In the genomic region with DNA sequence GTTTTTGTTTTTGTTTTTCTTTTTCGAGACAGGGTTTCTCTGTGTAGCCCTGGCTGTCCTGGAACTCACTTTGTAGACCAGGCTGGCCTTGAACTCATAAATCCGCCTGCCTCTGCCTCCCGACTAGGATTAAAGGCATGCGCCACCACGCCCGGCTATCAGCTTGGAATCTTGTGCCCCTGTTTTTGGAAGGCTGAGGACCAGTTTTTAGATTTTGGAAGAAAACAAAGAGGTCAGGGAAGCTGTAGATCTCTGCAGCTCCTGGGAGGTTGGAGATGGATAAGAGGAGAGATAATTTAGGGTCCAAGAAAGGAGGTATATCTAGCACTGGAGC, we compare ENCODE assay signal across 7 mouse cellular contexts. TPM values are rescaled to one million over a fixed set of nuclear protein-coding genes. Genes with fewer than 3 reads are reported as not detected.
DNase-seq lines count a peak whose midpoint lies in the region; ATAC-seq and TF ChIP-seq lines count a peak whose summit lies in the region.
"Not testable (repeated sequence)": the region's sequence is repeated elsewhere in the genome, so short reads cannot be mapped to it uniquely, and the experiment has no call there.

No protein-coding gene starts in this region.

- DNase-seq in kidney, adult 2 months; liver, embryonic 11.5 days (ENCODE audit: low spot score); midbrain, embryonic 10.5 days (ENCODE audit: low spot score): not testable (repeated sequence)

- H3K4me2 ChIP-seq in forebrain, embryonic 12.5 days, result peak overlapping the region; percentile 77
- peak overlapping the region; percentile 83 for H3K4me2 ChIP-seq in heart, embryonic 16.5 days (ENCODE audit: low read depth, low read length)
- H3K4me2 ChIP-seq in liver, embryonic 11.5 days, result peak overlapping the region; percentile 81

- peak overlapping the region; percentile 80 for H3K4me3 ChIP-seq in brown adipose tissue, adult 24 weeks (ENCODE audit: insufficient read depth, low read depth, low read length)
- H3K4me3 ChIP-seq in forebrain, embryonic 12.5 days (replicated peaks), result peak overlapping the region; percentile 77
- peak overlapping the region; percentile 90 for H3K4me3 ChIP-seq in heart, embryonic 16.5 days (ENCODE audit: low read length)
- H3K4me3 ChIP-seq in kidney, adult 2 months (ENCODE audit: insufficient read depth, low read depth, low read length), result peak overlapping the region; percentile 77
- H3K4me3 ChIP-seq in liver, embryonic 11.5 days (ENCODE audit: low read depth, low read length), result peak overlapping the region; percentile 75
- peak overlapping the region; percentile 88 for H3K4me3 ChIP-seq in midbrain, embryonic 10.5 days
- peak overlapping the region; percentile 72 for H3K4me3 ChIP-seq in olfactory bulb, adult 2 months (ENCODE audit: insufficient read depth, low read depth, low read length)

- not testable (repeated sequence) for H3K27me3 ChIP-seq in forebrain, embryonic 12.5 days; heart, embryonic 16.5 days (ENCODE audit: control insufficient read depth, insufficient read depth, low read length); kidney, adult 2 months (replicated peaks; ENCODE audit: control insufficient read depth, insufficient read depth, low read length); liver, embryonic 11.5 days (replicated peaks; ENCODE audit: control insufficient read depth, insufficient read depth, low read length); midbrain, embryonic 10.5 days (ENCODE audit: low read depth, poor library complexity, severe bottlenecking)

- TF ChIP-seq POLR2A in kidney, adult 2 months (IDR thresholded peaks at IDR 0.05; ENCODE audit: low read depth, low read length); olfactory bulb, adult 2 months (IDR thresholded peaks at IDR 0.05; ENCODE audit: insufficient read depth, low read depth, low read length): not testable (repeated sequence)

- peak overlapping the region; percentile 87 for H3K9ac ChIP-seq in forebrain, embryonic 12.5 days
- peak overlapping the region; percentile 92 for H3K9ac ChIP-seq in heart, embryonic 16.5 days (ENCODE audit: low read length)
- H3K9ac ChIP-seq in liver, embryonic 11.5 days (ENCODE audit: low read depth, low read length), result peak overlapping the region; percentile 91

- H3K9me3 ChIP-seq in forebrain, embryonic 12.5 days; heart, embryonic 16.5 days (replicated peaks; ENCODE audit: control insufficient read depth, low read length); liver, embryonic 11.5 days (ENCODE audit: control insufficient read depth, low read length); midbrain, embryonic 10.5 days (replicated peaks): not testable (repeated sequence)

- ATAC-seq in forebrain, embryonic 12.5 days (ENCODE audit: low FRiP score); heart, embryonic 16.5 days (replicated peaks; ENCODE audit: extremely low read depth, insufficient read depth, low FRiP score); liver, embryonic 11.5 days (replicated peaks; ENCODE audit: low FRiP score): not testable (repeated sequence)

- WGBS in forebrain, embryonic 12.5 days, result 5% methylated on average over 6 of the region's 6 CpGs
- WGBS in heart, embryonic 16.5 days, result 3% methylated on average over 6 of the region's 6 CpGs
- WGBS in kidney, adult 2 months, result 2% methylated on average over 6 of the region's 6 CpGs
- 4% methylated on average over 6 of the region's 6 CpGs for WGBS in liver, embryonic 11.5 days
- WGBS in midbrain, embryonic 10.5 days, result 11% methylated on average over 6 of the region's 6 CpGs
- WGBS in olfactory bulb, adult 2 months, result 10% methylated on average over 6 of the region's 6 CpGs

- TF ChIP-seq CTCF in kidney, adult 2 months (conservative IDR thresholded peaks at IDR 0.05; ENCODE audit: insufficient read depth, insufficient read length, low read depth, low read length); olfactory bulb, adult 2 months (IDR thresholded peaks at IDR 0.05; ENCODE audit: insufficient read depth, low read depth, low read length): not testable (repeated sequence)

- peak overlapping the region; percentile 98 for H3K27ac ChIP-seq in brown adipose tissue, adult 24 weeks (replicated peaks; ENCODE audit: low read depth, low read length)
- peak overlapping the region; percentile 84; the same call in 1 of the 2 replicates for H3K27ac ChIP-seq in forebrain, embryonic 12.5 days
- peak overlapping the region; percentile 88 for H3K27ac ChIP-seq in heart, embryonic 16.5 days (ENCODE audit: low read length)
- H3K27ac ChIP-seq in kidney, adult 2 months (ENCODE audit: insufficient read depth, low read depth, low read length), result peak overlapping the region; percentile 84
- peak overlapping the region; percentile 75; the same call in 1 of the 2 replicates for H3K27ac ChIP-seq in liver, embryonic 11.5 days (ENCODE audit: low read depth, low read length)
- peak overlapping the region; percentile 93 for H3K27ac ChIP-seq in midbrain, embryonic 10.5 days (replicated peaks)
- H3K27ac ChIP-seq in olfactory bulb, adult 2 months (ENCODE audit: insufficient read depth, low read depth, low read length), result not testable (repeated sequence)

- peaks cover 15% of the 10 kb centered on the region for H3K4me1 ChIP-seq in brown adipose tissue, adult 24 weeks (ENCODE audit: control insufficient read depth, insufficient read depth, insufficient read length, low read length)
- peaks cover 33% of the 10 kb centered on the region for H3K4me1 ChIP-seq in forebrain, embryonic 12.5 days
- H3K4me1 ChIP-seq in heart, embryonic 16.5 days (ENCODE audit: control insufficient read depth, insufficient read depth, low read length), result peaks cover 48% of the 10 kb centered on the region
- H3K4me1 ChIP-seq in kidney, adult 2 months (ENCODE audit: control insufficient read depth, insufficient read depth, low read length), result peaks cover 23% of the 10 kb centered on the region
- H3K4me1 ChIP-seq in liver, embryonic 11.5 days (replicated peaks; ENCODE audit: control insufficient read depth, insufficient read depth, low read length), result peaks cover 22% of the 10 kb centered on the region
- H3K4me1 ChIP-seq in midbrain, embryonic 10.5 days, result peaks cover 37% of the 10 kb centered on the region
- not testable (repeated sequence) for H3K4me1 ChIP-seq in olfactory bulb, adult 2 months (ENCODE audit: control insufficient read depth, insufficient read depth, low read length)

- H3K36me3 ChIP-seq in forebrain, embryonic 12.5 days (replicated peaks), result peaks cover 41% of the 10 kb centered on the region
- peaks cover 27% of the 10 kb centered on the region for H3K36me3 ChIP-seq in heart, embryonic 16.5 days (ENCODE audit: control insufficient read depth, insufficient read depth)
- not testable (repeated sequence) for H3K36me3 ChIP-seq in kidney, adult 2 months (ENCODE audit: control insufficient read depth, insufficient read depth, low read length)
- peaks cover 37% of the 10 kb centered on the region for H3K36me3 ChIP-seq in liver, embryonic 11.5 days (ENCODE audit: control insufficient read depth, insufficient read depth, low read length)
- peaks cover 70% of the 10 kb centered on the region for H3K36me3 ChIP-seq in midbrain, embryonic 10.5 days

RNA-seq across cellular contexts. Expression of gene Ndufa7, which starts 0.6 kb away (rescaled TPM):
- polyA plus RNA-seq in brown adipose tissue, adult 24 weeks (2012; ENCODE audit: insufficient read depth, insufficient read length, missing spikeins), result 1,002 and 1,055 TPM in 2 replicates
- 371 and 397 TPM in 2 replicates for polyA plus RNA-seq in forebrain, embryonic 12.5 days (2016; fragmentation: Nextera tagmentation; extraction: Ambion mirVana)
- 535 and 549 TPM in 2 replicates for polyA plus RNA-seq in heart, embryonic 16.5 days (2015; fragmentation: Nextera tagmentation; extraction: Ambion mirVana)
- polyA plus RNA-seq in kidney, adult 2 months (2012; rRNA removed), result 672 and 745 TPM in 2 replicates
- polyA plus RNA-seq in liver, embryonic 11.5 days (2014; fragmentation: Nextera tagmentation; extraction: Ambion mirVana), result 390 and 411 TPM in 2 replicates
- 496 and 518 TPM in 2 replicates for polyA plus RNA-seq in midbrain, embryonic 10.5 days (2016; fragmentation: Nextera tagmentation; extraction: Ambion mirVana)
- polyA plus RNA-seq in olfactory bulb, adult 2 months (2012; ENCODE audit: insufficient read depth, insufficient read length, low replicate concordance, missing spikeins), result 751 TPM in 1 of 2 replicates, not detected in the other

RNA-seq across cellular contexts. Expression of gene Rps28, which starts 0.6 kb away (rescaled TPM):
- 587 and 667 TPM in 2 replicates for polyA plus RNA-seq in brown adipose tissue, adult 24 weeks (2012; ENCODE audit: insufficient read depth, insufficient read length, missing spikeins)
- polyA plus RNA-seq in forebrain, embryonic 12.5 days (2016; fragmentation: Nextera tagmentation; extraction: Ambion mirVana), result 686 and 713 TPM in 2 replicates
- polyA plus RNA-seq in heart, embryonic 16.5 days (2015; fragmentation: Nextera tagmentation; extraction: Ambion mirVana), result 388 and 436 TPM in 2 replicates
- polyA plus RNA-seq in kidney, adult 2 months (2012; rRNA removed), result 620 and 1,023 TPM in 2 replicates
- 1,026 and 1,173 TPM in 2 replicates for polyA plus RNA-seq in liver, embryonic 11.5 days (2014; fragmentation: Nextera tagmentation; extraction: Ambion mirVana)
- 699 and 827 TPM in 2 replicates for polyA plus RNA-seq in midbrain, embryonic 10.5 days (2016; fragmentation: Nextera tagmentation; extraction: Ambion mirVana)
- polyA plus RNA-seq in olfactory bulb, adult 2 months (2012; ENCODE audit: insufficient read depth, insufficient read length, low replicate concordance, missing spikeins), result not detected in 2 replicates

RNA-seq across cellular contexts. Expression of gene Kank3, which starts 14.6 kb away (rescaled TPM):
- polyA plus RNA-seq in brown adipose tissue, adult 24 weeks (2012; ENCODE audit: insufficient read depth, insufficient read length, missing spikeins), result 16.2 and 37.3 TPM in 2 replicates
- 27.3 and 27.8 TPM in 2 replicates for polyA plus RNA-seq in forebrain, embryonic 12.5 days (2016; fragmentation: Nextera tagmentation; extraction: Ambion mirVana)
- polyA plus RNA-seq in heart, embryonic 16.5 days (2015; fragmentation: Nextera tagmentation; extraction: Ambion mirVana), result 48.5 and 58.7 TPM in 2 replicates
- polyA plus RNA-seq in kidney, adult 2 months (2012; rRNA removed), result 83.0 and 89.3 TPM in 2 replicates
- 21.4 and 23.4 TPM in 2 replicates for polyA plus RNA-seq in liver, embryonic 11.5 days (2014; fragmentation: Nextera tagmentation; extraction: Ambion mirVana)
- polyA plus RNA-seq in midbrain, embryonic 10.5 days (2016; fragmentation: Nextera tagmentation; extraction: Ambion mirVana), result 24.6 and 29.4 TPM in 2 replicates
- polyA plus RNA-seq in olfactory bulb, adult 2 months (2012; ENCODE audit: insufficient read depth, insufficient read length, low replicate concordance, missing spikeins), result not detected in 2 replicates

RNA-seq across cellular contexts. Expression of gene Cd320, which starts 17.9 kb away (rescaled TPM):
- polyA plus RNA-seq in brown adipose tissue, adult 24 weeks (2012; ENCODE audit: insufficient read depth, insufficient read length, missing spikeins), result 21.6 and 25.3 TPM in 2 replicates
- 54.7 and 55.1 TPM in 2 replicates for polyA plus RNA-seq in forebrain, embryonic 12.5 days (2016; fragmentation: Nextera tagmentation; extraction: Ambion mirVana)
- 37.6 and 41.9 TPM in 2 replicates for polyA plus RNA-seq in heart, embryonic 16.5 days (2015; fragmentation: Nextera tagmentation; extraction: Ambion mirVana)
- 71.3 and 87.8 TPM in 2 replicates for polyA plus RNA-seq in kidney, adult 2 months (2012; rRNA removed)
- 44.1 and 49.7 TPM in 2 replicates for polyA plus RNA-seq in liver, embryonic 11.5 days (2014; fragmentation: Nextera tagmentation; extraction: Ambion mirVana)
- polyA plus RNA-seq in midbrain, embryonic 10.5 days (2016; fragmentation: Nextera tagmentation; extraction: Ambion mirVana), result 82.0 and 82.4 TPM in 2 replicates
- polyA plus RNA-seq in olfactory bulb, adult 2 months (2012; ENCODE audit: insufficient read depth, insufficient read length, low replicate concordance, missing spikeins), result not detected in 2 replicates

RNA-seq across cellular contexts. Expression of gene Angptl4, which starts 43.3 kb away (rescaled TPM):
- polyA plus RNA-seq in brown adipose tissue, adult 24 weeks (2012; ENCODE audit: insufficient read depth, insufficient read length, missing spikeins), result 243 and 355 TPM in 2 replicates
- 11.4 and 13.3 TPM in 2 replicates for polyA plus RNA-seq in forebrain, embryonic 12.5 days (2016; fragmentation: Nextera tagmentation; extraction: Ambion mirVana)
- 16.4 and 20.5 TPM in 2 replicates for polyA plus RNA-seq in heart, embryonic 16.5 days (2015; fragmentation: Nextera tagmentation; extraction: Ambion mirVana)
- 19.2 and 21.0 TPM in 2 replicates for polyA plus RNA-seq in kidney, adult 2 months (2012; rRNA removed)
- polyA plus RNA-seq in liver, embryonic 11.5 days (2014; fragmentation: Nextera tagmentation; extraction: Ambion mirVana), result 28.1 and 31.9 TPM in 2 replicates
- polyA plus RNA-seq in midbrain, embryonic 10.5 days (2016; fragmentation: Nextera tagmentation; extraction: Ambion mirVana), result 17.7 and 20.7 TPM in 2 replicates
- polyA plus RNA-seq in olfactory bulb, adult 2 months (2012; ENCODE audit: insufficient read depth, insufficient read length, low replicate concordance, missing spikeins), result not detected in 2 replicates
